Mouse (Mus musculus): ENCODE data around the gene Slit3.

Slit3 gene

DNA sequence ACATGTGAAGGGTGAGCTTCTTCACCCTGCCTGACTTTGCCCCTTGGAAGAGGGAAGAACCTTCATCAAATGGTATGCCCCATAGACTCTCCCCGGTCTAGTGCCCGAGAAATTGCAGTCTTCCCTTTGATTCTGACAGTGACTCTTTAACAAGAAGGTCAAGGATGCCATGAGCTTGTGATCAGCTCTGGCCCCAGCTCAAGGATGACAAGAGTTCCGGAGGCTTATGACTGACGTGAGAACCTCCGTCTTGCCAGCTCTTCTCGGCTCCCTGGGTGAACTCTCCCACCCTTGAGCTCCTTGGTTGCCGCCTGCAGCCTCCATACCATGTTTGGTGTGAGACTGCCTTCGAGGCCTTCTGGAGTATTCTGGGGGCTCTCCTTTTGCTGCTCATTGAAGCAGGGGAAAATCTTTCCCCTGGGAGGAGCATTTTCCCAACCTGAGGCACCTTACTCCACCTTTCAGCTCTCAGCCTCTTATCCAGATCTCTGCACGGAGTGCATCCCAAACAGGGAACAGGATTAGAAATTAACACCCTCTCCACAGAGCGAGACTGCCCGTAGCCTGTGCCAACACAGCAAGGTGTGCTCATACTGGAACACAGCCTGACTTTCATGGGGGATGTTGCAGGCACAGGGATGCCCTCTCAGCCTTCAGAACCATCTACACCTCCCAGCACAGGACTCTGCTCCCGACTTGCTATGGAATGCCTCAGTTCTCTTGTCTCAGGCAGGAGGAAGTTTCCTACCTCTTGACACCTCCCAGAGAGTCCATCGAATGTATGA is 224.9 kb downstream of the Slit3 start:
- DNase-seq (ENCODE audit: low read depth, low spot score): no peak

DNA sequence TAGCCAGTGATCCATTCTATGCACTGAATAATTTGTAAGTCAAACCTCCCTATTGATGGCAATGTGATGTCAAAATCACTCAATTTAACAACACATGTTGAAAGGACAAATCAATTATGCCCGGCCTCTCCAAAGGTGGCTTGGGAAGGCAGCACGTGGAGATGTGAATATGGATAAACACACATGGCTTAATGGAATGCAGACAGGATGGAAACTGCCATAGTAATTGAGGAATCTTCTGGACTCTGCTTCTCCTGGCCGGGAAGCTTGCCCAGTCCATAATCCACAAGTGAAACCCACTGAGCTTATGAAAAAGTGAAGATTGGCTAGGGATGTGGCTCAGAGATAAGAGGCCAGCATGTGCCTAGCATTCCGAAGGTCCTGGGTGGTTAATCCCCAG is 227.1 kb downstream of the Slit3 start:
- DNase-seq (ENCODE audit: low read depth, low spot score): no peak

DNA sequence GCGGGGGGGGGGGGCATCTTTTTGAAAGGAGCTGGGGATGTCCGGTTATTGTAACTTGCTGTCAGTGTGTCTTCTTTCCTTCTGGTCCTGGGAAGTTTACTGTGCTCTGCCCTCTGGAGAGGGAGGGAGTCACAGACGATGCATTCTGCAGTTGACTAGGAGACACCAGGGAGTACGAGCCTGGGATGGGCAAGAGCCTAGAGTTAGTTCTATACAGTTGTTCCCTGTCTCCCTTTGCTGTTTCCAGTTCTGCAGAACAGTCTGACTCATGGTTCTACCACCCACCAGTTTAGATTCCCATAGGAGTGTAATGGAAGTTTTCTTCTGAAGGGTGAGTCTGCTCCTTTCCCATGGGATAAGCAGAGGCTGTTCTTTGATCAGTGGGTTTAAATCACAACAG is 229.9 kb downstream of the Slit3 start:
- no peak for DNase-seq (ENCODE audit: low read depth, low spot score)

- DNase-seq (ENCODE audit: low read depth, low spot score): no peak
Observed at GRCm38 (mm10) chr11:35351376-35351775, 230.4 kb downstream of the Slit3 start.

DNA sequence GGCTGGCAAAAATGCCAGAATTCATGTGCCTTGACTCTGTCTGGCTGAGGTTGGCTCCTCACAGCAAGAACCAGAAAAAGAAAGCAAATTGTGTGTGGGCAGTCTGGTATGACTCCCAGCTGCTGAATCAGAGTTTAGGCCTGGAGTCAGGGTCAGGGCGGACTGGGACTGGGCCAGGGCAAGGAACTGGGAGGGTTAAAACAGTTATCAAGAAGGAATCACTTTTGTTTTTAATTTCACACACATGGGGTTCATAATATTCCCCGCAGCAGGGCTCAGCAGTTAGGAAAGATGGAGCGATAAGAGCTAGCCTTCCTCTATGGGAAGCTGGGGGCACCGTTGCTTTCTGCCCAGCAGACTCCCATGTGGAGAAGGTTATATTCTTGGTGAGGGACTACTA is 234.8 kb downstream of the Slit3 start:
- no peak for DNase-seq (ENCODE audit: low read depth, low spot score)

GRCm38 (mm10) chr11:35361071-35361470 is 240.0 kb downstream of the Slit3 start:
- no peak for DNase-seq (ENCODE audit: low read depth, low spot score)

DNA sequence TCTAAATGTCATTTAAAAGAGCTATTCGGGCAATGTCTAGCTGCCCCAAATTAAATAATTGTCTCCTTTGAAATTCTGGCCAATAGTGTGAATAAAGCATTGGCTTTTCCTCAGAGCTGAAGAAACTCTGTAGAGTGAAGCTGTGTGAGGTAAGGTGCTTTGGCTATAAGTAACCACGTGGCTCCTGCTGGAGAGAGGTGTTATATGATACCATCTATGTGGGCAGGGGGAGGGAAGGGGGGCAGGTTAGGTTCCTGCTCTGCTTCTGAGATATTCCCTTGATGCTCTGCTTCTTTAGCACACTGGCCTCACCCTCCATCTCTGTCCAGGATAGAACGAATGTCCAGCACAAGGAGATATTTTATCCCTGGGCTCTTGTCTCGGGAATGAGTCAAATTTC is 242.0 kb downstream of the Slit3 start:
- DNase-seq (ENCODE audit: low read depth, low spot score): no peak

- DNase-seq (ENCODE audit: low read depth, low spot score): no peak
Observed at GRCm38 (mm10) chr11:35364469-35364868, 243.4 kb downstream of the Slit3 start.

DNA sequence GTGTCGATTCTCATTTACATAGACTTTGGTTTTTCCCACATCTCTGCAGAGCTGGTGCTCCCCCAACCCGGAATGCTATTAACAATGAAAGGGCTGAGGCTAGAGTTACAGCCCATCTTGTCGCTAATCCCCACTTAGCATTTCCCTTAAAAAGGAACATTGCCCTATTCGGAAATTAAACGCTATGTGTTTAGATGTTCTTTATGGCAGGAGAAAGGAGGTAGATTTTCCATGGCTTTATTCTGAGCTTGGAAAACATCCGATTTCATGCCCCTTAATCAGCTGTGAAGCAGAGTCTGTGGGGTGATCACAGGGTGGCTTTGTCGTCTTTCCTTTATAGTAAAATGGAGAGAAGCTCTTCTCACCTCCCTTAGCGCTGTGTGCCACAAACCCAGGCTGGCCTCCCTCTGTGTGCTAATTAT is 244.5 kb downstream of the Slit3 start:
- no peak for DNase-seq (ENCODE audit: low read depth, low spot score)

- DNase-seq (ENCODE audit: low read depth, low spot score): no peak
Observed at GRCm38 (mm10) chr11:35366611-35367010, 245.6 kb downstream of the Slit3 start.

DNA sequence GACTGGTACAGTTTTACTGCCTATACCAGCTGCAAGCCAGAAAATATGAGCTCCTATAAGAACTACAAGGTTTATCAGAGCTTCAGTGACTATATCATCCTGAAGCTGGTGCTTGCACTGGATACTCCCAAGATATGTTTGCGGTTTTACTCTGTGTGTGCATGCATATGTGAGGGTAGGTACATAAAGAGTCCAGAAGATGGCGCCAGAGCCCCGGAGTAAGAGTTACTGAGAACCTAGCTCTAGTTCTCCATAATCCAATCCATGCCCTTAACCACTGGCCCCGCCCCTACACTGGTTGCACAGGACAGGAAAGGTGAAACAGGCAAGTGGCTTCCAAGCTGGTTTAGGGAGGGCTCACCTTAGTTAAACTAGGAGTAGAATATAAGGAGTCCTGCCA is 246.2 kb downstream of the Slit3 start:
- DNase-seq (ENCODE audit: low read depth, low spot score): no peak

DNA sequence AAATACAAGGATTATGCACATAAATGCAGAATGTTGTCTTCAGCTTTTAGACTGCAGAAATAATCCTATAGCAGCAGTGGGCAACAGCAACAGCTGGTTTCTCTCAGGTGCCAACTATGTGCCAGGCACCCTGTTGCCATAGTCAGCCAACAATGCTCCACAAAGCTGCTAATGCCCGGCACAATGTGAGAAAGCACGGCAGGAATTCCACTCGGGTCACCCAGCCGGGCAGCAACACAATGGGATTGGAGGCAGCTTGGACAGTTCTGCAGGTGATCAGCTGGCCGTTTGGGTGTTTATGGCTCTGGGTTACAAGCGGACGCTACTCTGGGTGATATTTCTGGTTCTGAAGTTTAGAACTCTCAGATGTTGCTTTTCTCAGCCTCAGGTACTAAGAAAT is 248.9 kb downstream of the Slit3 start:
- DNase-seq (ENCODE audit: low read depth, low spot score): no peak

DNA sequence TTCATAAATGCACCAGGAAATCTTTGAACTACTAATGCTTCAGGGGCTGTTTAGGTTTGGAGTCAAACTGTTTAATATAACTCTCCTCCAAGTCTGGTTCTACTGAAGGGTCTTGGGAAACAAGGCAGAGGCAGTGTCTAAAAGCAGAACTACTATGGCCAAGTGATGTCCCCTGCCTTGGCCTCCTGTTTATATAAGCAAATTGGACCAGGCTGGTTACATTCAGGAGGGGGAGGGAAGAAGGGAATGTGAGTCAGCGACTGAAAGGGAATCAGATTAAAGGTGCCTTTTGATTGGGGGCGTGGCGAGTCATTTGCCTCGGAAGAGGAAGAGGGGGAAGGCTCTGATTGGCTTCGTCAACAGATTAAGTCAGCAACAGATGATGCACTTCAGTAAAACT is 249.7 kb downstream of the Slit3 start:
- DNase-seq (ENCODE audit: low read depth, low spot score): no peak

- DNase-seq (ENCODE audit: low read depth, low spot score): no peak
Observed at GRCm38 (mm10) chr11:35372410-35372809, 251.4 kb downstream of the Slit3 start.

- no peak for DNase-seq (ENCODE audit: low read depth, low spot score)
Observed at GRCm38 (mm10) chr11:35375072-35375471, 254.0 kb downstream of the Slit3 start.

- no peak for DNase-seq (ENCODE audit: low read depth, low spot score)
Observed at GRCm38 (mm10) chr11:35378802-35379201, 257.8 kb downstream of the Slit3 start.

GRCm38 (mm10) chr11:35379407-35379806 is 258.4 kb downstream of the Slit3 start:
- no peak for DNase-seq (ENCODE audit: low read depth, low spot score)

- DNase-seq (ENCODE audit: low read depth, low spot score): no peak
Observed at GRCm38 (mm10) chr11:35380766-35381165, 259.7 kb downstream of the Slit3 start.

DNA sequence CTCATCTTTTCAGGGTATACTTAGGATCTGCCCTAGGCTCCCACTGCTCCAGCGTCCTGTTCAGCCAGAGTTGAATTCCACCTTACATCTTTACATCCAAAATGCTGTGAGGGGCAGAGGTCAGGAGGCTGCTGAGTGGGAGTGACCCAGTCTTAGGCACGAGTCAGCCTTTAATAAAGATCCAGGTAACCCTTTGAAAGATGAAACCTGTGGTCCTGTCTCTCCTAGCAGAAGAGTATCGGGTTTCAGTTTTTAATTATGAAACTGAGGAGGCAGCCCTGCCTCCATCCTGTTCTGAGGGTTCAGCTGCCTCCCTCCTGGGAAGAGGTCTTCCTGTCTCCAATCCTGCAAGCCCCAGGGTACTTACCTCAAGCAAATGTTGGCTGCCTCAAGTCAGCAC is 264.4 kb downstream of the Slit3 start:
- no peak for DNase-seq (ENCODE audit: low read depth, low spot score)

- no peak for DNase-seq (ENCODE audit: low read depth, low spot score)
Observed at GRCm38 (mm10) chr11:35387826-35388225, 266.8 kb downstream of the Slit3 start.

GRCm38 (mm10) chr11:35388471-35388870 is 267.4 kb downstream of the Slit3 start:
- DNase-seq (ENCODE audit: low read depth, low spot score): no peak

- DNase-seq (ENCODE audit: low read depth, low spot score): no peak
Observed at GRCm38 (mm10) chr11:35389341-35389740, 268.3 kb downstream of the Slit3 start.

- no peak for DNase-seq (ENCODE audit: low read depth, low spot score)
Observed at GRCm38 (mm10) chr11:35389780-35390435, 268.9 kb downstream of the Slit3 start.
